Mouse (Mus musculus) lung, embryonic 16.5 days (tissue): Measurements from ENCODE around the gene Rasgef1b. TPM values are rescaled to one million over a fixed set of nuclear protein-coding genes. Genes with fewer than 3 reads are reported as not detected.

Source experiments
- ATAC-seq: fragments of 200-750 bp; cut with Nextera tagmentation; 2 replicates; pipeline ENCODE4 v1.8.0; 2017; ENCODE audit warnings: low read depth, mild to moderate bottlenecking, moderate library complexity
- H3K27ac ChIP-seq: fragments of 300-500 bp; sonication (generic); 2 replicates; pipeline ENCODE4 v1.5.1; 2014; ENCODE audit warnings: mild to moderate bottlenecking, control low read depth, low read length
- H3K27me3 ChIP-seq: fragments of 300-500 bp; sonication (generic); 2 replicates; pipeline ENCODE4 v1.6.1; 2014; ENCODE audit warnings: low read depth, low read length, mixed read lengths; ENCODE audit not compliant: control insufficient read depth, insufficient read depth
- H3K36me3 ChIP-seq: fragments of 300-500 bp; sonication (generic); 2 replicates; pipeline ENCODE4 v1.6.1; 2014; ENCODE audit warnings: low read length; ENCODE audit not compliant: control insufficient read depth, insufficient read depth
- H3K4me1 ChIP-seq: fragments of 300-500 bp; sonication (generic); replicated peaks from 2 replicates; pipeline ENCODE4 v1.6.1; 2014; ENCODE audit warnings: low read length, mixed read lengths; ENCODE audit not compliant: control insufficient read depth, insufficient read depth
- H3K4me2 ChIP-seq: fragments of 300-500 bp; sonication (generic); 2 replicates; pipeline ENCODE4 v1.6.1; 2014; ENCODE audit warnings: low read depth, low read length, control low read depth
- H3K4me3 ChIP-seq: fragments of 300-500 bp; sonication (generic); 2 replicates; pipeline ENCODE4 v1.5.1; 2014; ENCODE audit warnings: mild to moderate bottlenecking, low read length, control low read depth
- H3K9ac ChIP-seq: fragments of 300-500 bp; sonication (generic); 2 replicates; pipeline ENCODE4 v1.6.1; 2014; ENCODE audit warnings: low read length, control low read depth
- H3K9me3 ChIP-seq: fragments of 300-500 bp; sonication (generic); 2 replicates; pipeline ENCODE4 v1.6.1; 2016; ENCODE audit warnings: low read length; ENCODE audit not compliant: control insufficient read depth
- WGBS: fragments of 180-500 bp; shearing (Covaris S2); extraction: QIAGEN DNeasy Blood & Tissue Kit; methylation state at CpG from one replicate; pipeline ENCODE4 v1.1.7; 2014; 5-methylcytosine and 5-hydroxymethylcytosine counted together
- polyA plus RNA-seq: library from polyadenylated mRNA; unstranded; fragments of >200 nt; fragmentation: Nextera tagmentation; extraction: Ambion mirVana; gene quantifications from 2 replicates; pipeline ENCODE4 v1.2.1, GENCODE M21; 2015

The Rasgef1b gene
- polyA plus RNA-seq, 1 experiment from 2014 or later: 17.3 TPM

GRCm38 (mm10) chr5:99390314-99390713 lies 338.6 kb downstream of the Rasgef1b start:
- no peak overlapping the region for H3K9ac ChIP-seq
- no peaks in the 10 kb centered on the region for H3K36me3 ChIP-seq
- WGBS: 93% methylated on average over 3 of the region's 3 CpGs
- H3K4me1 ChIP-seq: peaks cover 18% of the 10 kb centered on the region
- no peaks in the 10 kb centered on the region for H3K27me3 ChIP-seq
- H3K4me3 ChIP-seq: no peak overlapping the region
- ATAC-seq: no peak
- H3K4me2 ChIP-seq: no peak overlapping the region
- no peak overlapping the region for H3K27ac ChIP-seq
- no peaks in the 10 kb centered on the region for H3K9me3 ChIP-seq

GRCm38 (mm10) chr5:99388585-99389250 lies 340.1 kb downstream of the Rasgef1b start:
- peaks cover 18% of the 10 kb centered on the region for H3K4me1 ChIP-seq
- H3K36me3 ChIP-seq: no peaks in the 10 kb centered on the region
- H3K4me2 ChIP-seq: no peak overlapping the region
- H3K27ac ChIP-seq: no peak overlapping the region
- H3K27me3 ChIP-seq: no peaks in the 10 kb centered on the region
- ATAC-seq: peak; percentile 20; the same call in 1 of the 2 replicates
- H3K4me3 ChIP-seq: no peak overlapping the region
- no peaks in the 10 kb centered on the region for H3K9me3 ChIP-seq
- no peak overlapping the region for H3K9ac ChIP-seq
- 62% methylated on average over 10 of the region's 10 CpGs for WGBS

GRCm38 (mm10) chr5:99388131-99388530 lies 340.7 kb downstream of the Rasgef1b start:
- Histone ChIP-seq H3K4me2 (no peak overlapping the region), H3K4me3 (no peak overlapping the region), H3K36me3 (no peaks in the 10 kb centered on the region), H3K27ac (peak overlapping the region; percentile 36; the same call in 1 of the 2 replicates), H3K9me3 (no peaks in the 10 kb centered on the region), H3K4me1 (peaks cover 18% of the 10 kb centered on the region), H3K27me3 (no peaks in the 10 kb centered on the region), H3K9ac (no peak overlapping the region)
- ATAC-seq: 0 out of 2 replicates have a peak, but pooled peaks have one; percentile 22
- WGBS: 67% methylated on average over 5 of the region's 5 CpGs

GRCm38 (mm10) chr5:99387185-99387981 lies 341.5 kb downstream of the Rasgef1b start:
- peak; percentile 43; the same call in 1 of the 2 replicates for ATAC-seq
- Histone ChIP-seq H3K4me3 (no peak overlapping the region), H3K36me3 (no peaks in the 10 kb centered on the region), H3K4me2 (no peak overlapping the region), H3K4me1 (peaks cover 18% of the 10 kb centered on the region), H3K27me3 (no peaks in the 10 kb centered on the region), H3K27ac (no peak overlapping the region), H3K9ac (no peak overlapping the region), H3K9me3 (no peaks in the 10 kb centered on the region)
- WGBS: 44% methylated on average over 17 of the region's 17 CpGs

- no peaks in the 10 kb centered on the region for H3K27me3 ChIP-seq
- ATAC-seq: no peak
- 49% methylated on average over 14 of the region's 14 CpGs for WGBS
- H3K9ac ChIP-seq: no peak overlapping the region
- H3K4me1 ChIP-seq: peaks cover 18% of the 10 kb centered on the region
- H3K4me2 ChIP-seq: no peak overlapping the region
- no peaks in the 10 kb centered on the region for H3K36me3 ChIP-seq
- no peaks in the 10 kb centered on the region for H3K9me3 ChIP-seq
- H3K27ac ChIP-seq: no peak overlapping the region
- no peak overlapping the region for H3K4me3 ChIP-seq
These were observed 342.5 kb downstream of the Rasgef1b start for GRCm38 (mm10) chr5:99386246-99386845.

- Histone ChIP-seq H3K4me1 (peaks cover 18% of the 10 kb centered on the region), H3K4me3 (no peak overlapping the region), H3K36me3 (no peaks in the 10 kb centered on the region), H3K9me3 (no peaks in the 10 kb centered on the region), H3K27ac (no peak overlapping the region), H3K27me3 (no peaks in the 10 kb centered on the region), H3K4me2 (no peak overlapping the region), H3K9ac (no peak overlapping the region)
- ATAC-seq: no peak
- 70% methylated on average over 8 of the region's 8 CpGs for WGBS
These were observed 343.1 kb downstream of the Rasgef1b start for GRCm38 (mm10) chr5:99385737-99386136.

GRCm38 (mm10) chr5:99385090-99385489 lies 343.8 kb downstream of the Rasgef1b start:
- Histone ChIP-seq H3K9ac (no peak overlapping the region), H3K36me3 (no peaks in the 10 kb centered on the region), H3K4me1 (peaks cover 21% of the 10 kb centered on the region), H3K27me3 (no peaks in the 10 kb centered on the region), H3K27ac (no peak overlapping the region), H3K4me2 (no peak overlapping the region), H3K4me3 (no peak overlapping the region), H3K9me3 (no peaks in the 10 kb centered on the region)
- 57% methylated on average over 1 of the region's 1 CpGs for WGBS
- no peak for ATAC-seq

- WGBS: 68% methylated on average over 13 of the region's 13 CpGs
- Histone ChIP-seq H3K4me1 (peaks cover 27% of the 10 kb centered on the region), H3K27me3 (no peaks in the 10 kb centered on the region), H3K9me3 (no peaks in the 10 kb centered on the region), H3K9ac (no peak overlapping the region), H3K4me3 (no peak overlapping the region), H3K36me3 (no peaks in the 10 kb centered on the region), H3K27ac (no peak overlapping the region), H3K4me2 (no peak overlapping the region)
- ATAC-seq: no peak
These were observed 345.0 kb downstream of the Rasgef1b start for GRCm38 (mm10) chr5:99383783-99384281.

GRCm38 (mm10) chr5:99382786-99383185 lies 346.1 kb downstream of the Rasgef1b start:
- Histone ChIP-seq H3K4me1 (peaks cover 18% of the 10 kb centered on the region), H3K36me3 (no peaks in the 10 kb centered on the region), H3K9me3 (no peaks in the 10 kb centered on the region), H3K4me3 (no peak overlapping the region), H3K27ac (no peak overlapping the region), H3K9ac (no peak overlapping the region), H3K4me2 (no peak overlapping the region), H3K27me3 (no peaks in the 10 kb centered on the region)
- no peak for ATAC-seq
- WGBS: 66% methylated on average over 5 of the region's 5 CpGs
